Comparison of ENCODE assay signal across 9 mouse cellular contexts in the genomic region with DNA sequence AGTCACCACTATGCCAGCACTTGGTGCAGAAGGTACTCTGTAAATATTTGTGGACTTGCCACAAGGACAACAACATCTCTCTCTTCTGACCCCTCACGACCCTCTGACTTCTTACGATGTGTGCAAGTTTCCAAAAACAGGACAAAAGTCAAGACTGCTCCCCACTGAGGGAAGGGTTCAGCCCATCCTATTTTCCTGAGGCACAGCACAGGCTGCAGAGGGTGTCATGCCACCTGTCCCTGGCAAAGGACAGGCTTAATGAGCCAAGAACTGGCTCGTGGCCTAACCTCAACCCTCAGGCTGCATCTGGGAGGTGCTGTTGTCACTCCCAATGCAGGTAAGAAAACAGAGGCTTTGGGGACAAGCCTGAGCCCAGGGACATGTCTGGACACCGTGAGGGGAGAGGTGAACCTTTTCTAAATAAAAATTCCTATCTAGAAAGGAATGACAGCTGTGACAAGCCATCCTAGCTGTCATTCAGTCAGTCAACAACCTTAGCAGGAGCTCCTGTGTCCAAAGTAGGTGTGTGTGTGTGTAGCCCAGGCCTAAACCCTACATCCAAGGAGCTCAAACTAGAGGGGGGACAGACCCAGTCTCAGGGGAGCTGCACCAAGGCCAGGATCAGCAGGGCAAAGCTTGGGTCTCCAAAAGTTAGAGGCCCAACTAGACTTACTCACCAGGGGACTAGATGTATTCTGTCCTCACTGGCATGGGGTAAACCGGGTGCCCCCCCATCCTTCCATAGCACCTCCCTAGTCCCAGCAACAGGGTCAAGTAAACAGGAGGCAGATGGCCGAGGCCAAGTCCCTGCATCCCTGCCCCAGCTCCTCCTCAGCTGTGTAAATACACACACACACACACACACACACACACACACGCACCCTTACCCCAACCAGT. TPM values are rescaled to one million over a fixed set of nuclear protein-coding genes. Genes with fewer than 3 reads are reported as not detected.
DNase-seq lines count a peak whose midpoint lies in the region; ATAC-seq lines count a peak whose summit lies in the region.
"Had no signal": no experiment of that assay in that cellular context is flagged by ENCODE, and none has a peak within 500 bp of the region (broad histone marks: within the 10 kb centered on the region; RNA-seq: fewer than 3 reads in every experiment).

No protein-coding gene starts in this region.

- WGBS in limb, embryonic 13.5 days, result 77% methylated on average over 7 of the region's 7 CpGs
- WGBS in limb, embryonic 10.5 days, result 81% methylated on average over 7 of the region's 7 CpGs
- WGBS in heart, embryonic 15.5 days, result 77% methylated on average over 7 of the region's 7 CpGs

- DNase-seq in adrenal gland, adult (ENCODE audit: inconsistent age in 2 of 2, low spot score in 1 of 2), result peak; percentile 18 to 49
- DNase-seq in adrenal gland, postnatal 25 days, result no peak
- no peak for DNase-seq in limb, embryonic 10.5 days (ENCODE audit: low spot score)
- peak; percentile 32 for DNase-seq in lung, postnatal 14 days
- no peak for DNase-seq in spleen, postnatal 14 days (ENCODE audit: low spot score in 2 of 2)
- no peak for DNase-seq in thymus, postnatal 14 days
- DNase-seq: thymus, postnatal 36 days had no signal

- peaks cover 31% of the 10 kb centered on the region for H3K4me1 ChIP-seq in limb, embryonic 13.5 days
- peaks cover 34% of the 10 kb centered on the region for H3K4me1 ChIP-seq in limb, embryonic 10.5 days
- H3K4me1 ChIP-seq in heart, embryonic 15.5 days (replicated peaks), result peaks cover 55% of the 10 kb centered on the region

- no peaks in the 10 kb centered on the region for H3K9me3 ChIP-seq in limb, embryonic 13.5 days
- H3K9me3 ChIP-seq in limb, embryonic 10.5 days (replicated peaks), result no peaks in the 10 kb centered on the region
- no peaks in the 10 kb centered on the region for H3K9me3 ChIP-seq in heart, embryonic 15.5 days (replicated peaks)

- peak overlapping the region; percentile 5; the same call in 1 of the 2 replicates for H3K4me2 ChIP-seq in limb, embryonic 13.5 days (replicated peaks)
- H3K4me2 ChIP-seq in heart, embryonic 15.5 days, result peak overlapping the region; percentile 33

- no peak overlapping the region for H3K27ac ChIP-seq in limb, embryonic 13.5 days
- H3K27ac ChIP-seq in limb, embryonic 10.5 days, result no peak overlapping the region
- H3K27ac ChIP-seq in heart, embryonic 15.5 days, result peak overlapping the region; percentile 28; the same call in 1 of the 2 replicates

- no peak overlapping the region for H3K4me3 ChIP-seq in limb, embryonic 13.5 days
- no peak overlapping the region for H3K4me3 ChIP-seq in limb, embryonic 10.5 days
- H3K4me3 ChIP-seq in heart, embryonic 15.5 days, result no peak overlapping the region

- no peaks in the 10 kb centered on the region for H3K27me3 ChIP-seq in limb, embryonic 13.5 days
- no peaks in the 10 kb centered on the region for H3K27me3 ChIP-seq in limb, embryonic 10.5 days (ENCODE audit: low read depth, poor library complexity, severe bottlenecking)
- no peaks in the 10 kb centered on the region for H3K27me3 ChIP-seq in heart, embryonic 15.5 days

- H3K36me3 ChIP-seq in limb, embryonic 13.5 days, result peaks cover 13% of the 10 kb centered on the region
- peaks cover 12% of the 10 kb centered on the region for H3K36me3 ChIP-seq in limb, embryonic 10.5 days
- no peaks in the 10 kb centered on the region for H3K36me3 ChIP-seq in heart, embryonic 15.5 days

- 0 out of 2 replicates have a peak overlapping the region, but pooled peaks have one; percentile 25 for H3K9ac ChIP-seq in limb, embryonic 13.5 days
- H3K9ac ChIP-seq in heart, embryonic 15.5 days, result no peak overlapping the region

- no peak for ATAC-seq in limb, embryonic 13.5 days (ENCODE audit: low FRiP score, low read depth)
- no peak for ATAC-seq in heart, embryonic 15.5 days (replicated peaks; ENCODE audit: insufficient number of reproducible peaks, insufficient read depth, low FRiP score, low read depth)

RNA-seq across cellular contexts. Expression of a gene that starts 3.3 kb away (rescaled TPM):
- total RNA-seq in adrenal gland, postnatal 25 days (2021), result 349 and 393 TPM in 2 replicates
- 108 and 110 TPM in 2 replicates for polyA plus RNA-seq in limb, embryonic 13.5 days (2015; fragmentation: Nextera tagmentation; extraction: Ambion mirVana)
- polyA plus RNA-seq in limb, embryonic 10.5 days (2016; fragmentation: Nextera tagmentation; extraction: Ambion mirVana), result 163 and 174 TPM in 2 replicates
- polyA plus RNA-seq in heart, embryonic 15.5 days (2015; fragmentation: Nextera tagmentation; extraction: Ambion mirVana), result 114 and 155 TPM in 2 replicates

RNA-seq across cellular contexts. Expression of a gene that starts 19.9 kb away (rescaled TPM):
- 108 and 124 TPM in 2 replicates for total RNA-seq in adrenal gland, postnatal 25 days (2021)
- 158 and 165 TPM in 2 replicates for polyA plus RNA-seq in limb, embryonic 13.5 days (2015; fragmentation: Nextera tagmentation; extraction: Ambion mirVana)
- 183 and 193 TPM in 2 replicates for polyA plus RNA-seq in limb, embryonic 10.5 days (2016; fragmentation: Nextera tagmentation; extraction: Ambion mirVana)
- 59.0 and 83.2 TPM in 2 replicates for polyA plus RNA-seq in heart, embryonic 15.5 days (2015; fragmentation: Nextera tagmentation; extraction: Ambion mirVana)

RNA-seq across cellular contexts. Expression of a gene that starts 46.5 kb away (rescaled TPM):
- 100 and 102 TPM in 2 replicates for total RNA-seq in adrenal gland, postnatal 25 days (2021)
- 59.4 and 63.9 TPM in 2 replicates for polyA plus RNA-seq in limb, embryonic 13.5 days (2015; fragmentation: Nextera tagmentation; extraction: Ambion mirVana)
- 66.9 and 76.5 TPM in 2 replicates for polyA plus RNA-seq in limb, embryonic 10.5 days (2016; fragmentation: Nextera tagmentation; extraction: Ambion mirVana)
- 35.0 and 42.6 TPM in 2 replicates for polyA plus RNA-seq in heart, embryonic 15.5 days (2015; fragmentation: Nextera tagmentation; extraction: Ambion mirVana)

Comparison
In these comparisons a context has a peak if more than half of its experiments do, and no peak if none do; other contexts are left out.
1. DNase-seq: peak in adrenal gland, adult (2 of 2) and lung, postnatal 14 days (single experiment); none in adrenal gland, postnatal 25 days (single experiment), limb, embryonic 10.5 days (single experiment), spleen, postnatal 14 days (0 of 2) and thymus, postnatal 14 days (single experiment).